Mouse (Mus musculus) limb, embryonic 15.5 days (tissue): Measurements from ENCODE around the gene 4930563M21Rik. TPM values are rescaled to one million over a fixed set of nuclear protein-coding genes. Genes with fewer than 3 reads are reported as not detected.
"Not testable (repeated sequence)": the region's sequence is repeated elsewhere in the genome, so short reads cannot be mapped to it uniquely, and the experiment has no call there.

Source experiments
- ATAC-seq: fragments of 200-750 bp; cut with Nextera tagmentation; 2 replicates; pipeline ENCODE4 v1.8.0; 2017; ENCODE audit warnings: low read depth, moderate TSS enrichment; ENCODE audit not compliant: insufficient number of reproducible peaks, low FRiP score, low TSS enrichment
- H3K27ac ChIP-seq: fragments of 300-500 bp; sonication (generic); 2 replicates; pipeline ENCODE4 v1.5.1; 2015; ENCODE audit warnings: moderate library complexity, mild to moderate bottlenecking, inconsistent platforms
- H3K27me3 ChIP-seq: fragments of 300-500 bp; sonication (generic); 2 replicates; pipeline ENCODE4 v1.6.1; 2015; ENCODE audit warnings: inconsistent platforms
- H3K36me3 ChIP-seq: fragments of 300-500 bp; sonication (generic); 2 replicates; pipeline ENCODE4 v1.6.1; 2015; ENCODE audit warnings: inconsistent platforms
- H3K4me1 ChIP-seq: fragments of 300-500 bp; sonication (generic); 2 replicates; pipeline ENCODE4 v1.6.1; 2015; ENCODE audit warnings: inconsistent platforms
- H3K4me2 ChIP-seq: fragments of 300-500 bp; sonication (generic); 2 replicates; pipeline ENCODE4 v1.6.1; 2015; ENCODE audit warnings: mild to moderate bottlenecking, inconsistent platforms
- H3K4me3 ChIP-seq: fragments of 300-500 bp; sonication (generic); 2 replicates; pipeline ENCODE4 v1.5.1; 2015; ENCODE audit warnings: mild to moderate bottlenecking, inconsistent platforms
- H3K9ac ChIP-seq: fragments of 300-500 bp; sonication (generic); 2 replicates; pipeline ENCODE4 v1.6.1; 2015; ENCODE audit warnings: inconsistent platforms
- H3K9me3 ChIP-seq: fragments of 300-500 bp; sonication (generic); 2 replicates; pipeline ENCODE4 v1.6.1; 2016; ENCODE audit warnings: inconsistent platforms
- WGBS: fragments of 180-500 bp; shearing (Covaris S2); methylation state at CpG from one replicate; pipeline ENCODE4 v1.1.7; 2015; 5-methylcytosine and 5-hydroxymethylcytosine counted together
- polyA plus RNA-seq: library from polyadenylated mRNA; unstranded; fragments of >200 nt; fragmentation: Nextera tagmentation; extraction: Ambion mirVana; gene quantifications from 2 replicates; pipeline ENCODE4 v1.2.1, GENCODE M21; 2015

The 4930563M21Rik gene
- not detected in 2 replicates for polyA plus RNA-seq

DNA sequence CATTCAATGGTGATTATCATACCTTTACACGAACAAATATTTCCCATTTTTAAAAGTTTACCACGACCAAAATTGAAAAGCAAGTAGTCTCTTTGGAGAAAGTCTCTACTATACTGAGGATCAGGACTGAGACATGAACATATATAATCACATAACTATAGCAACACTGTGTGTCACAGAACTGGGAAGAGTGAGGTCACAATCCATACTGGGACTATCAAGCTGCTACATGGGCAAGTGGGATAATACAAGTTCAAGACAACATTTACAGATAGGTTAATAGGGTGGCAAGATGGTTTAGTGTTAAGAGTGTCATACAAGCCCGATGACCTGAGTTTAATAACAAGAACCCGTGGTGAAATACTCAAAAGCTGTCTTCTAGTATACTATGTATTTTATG is at the start of gene 4930563M21Rik:
Gene 4930563M21Rik, minus strand, starts transcription at position 101 of the 400 bp plus-strand sequence.
- Histone ChIP-seq H3K9me3 (no peaks in the 10 kb centered on the region), H3K27ac (no peak within 1 kb of the TSS), H3K27me3 (no peaks in the 10 kb centered on the region), H3K4me1 (no peaks in the 10 kb centered on the region), H3K9ac (no peak within 1 kb of the TSS), H3K36me3 (no peaks in the 10 kb centered on the region), H3K4me2 (no peak within 1 kb of the TSS), H3K4me3 (no peak within 1 kb of the TSS)
- 74% methylated on average over 4 of the region's 4 CpGs for WGBS
- no peak for ATAC-seq

DNA sequence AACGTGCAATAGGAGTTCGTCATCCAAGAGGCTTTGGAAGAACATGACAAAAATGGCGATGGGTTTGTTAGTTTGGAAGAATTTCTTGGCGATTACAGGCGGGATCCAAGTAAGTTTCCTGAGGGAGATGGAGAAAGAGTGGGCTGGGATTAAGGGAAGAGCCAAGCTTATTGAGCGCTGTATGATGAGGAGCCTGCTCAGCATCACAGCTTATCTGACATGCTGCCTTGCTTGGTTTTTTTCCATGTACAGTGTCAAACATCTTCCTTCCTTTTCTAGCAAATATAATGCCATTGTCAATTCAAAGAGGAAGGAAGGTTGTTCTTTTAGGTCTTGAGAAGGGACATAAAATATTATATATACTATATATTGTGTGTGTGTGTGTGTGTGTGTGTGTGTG is 45.8 kb upstream of the 4930563M21Rik start:
- 89% methylated on average over 6 of the region's 6 CpGs for WGBS
- peaks cover 61% of the 10 kb centered on the region for H3K36me3 ChIP-seq
- H3K9me3 ChIP-seq, result no peaks in the 10 kb centered on the region
- H3K4me3 ChIP-seq, result no peak overlapping the region
- H3K27ac ChIP-seq, result no peak overlapping the region
- H3K4me1 ChIP-seq, result no peaks in the 10 kb centered on the region
- no peak for ATAC-seq
- no peak overlapping the region for H3K9ac ChIP-seq
- no peak overlapping the region for H3K4me2 ChIP-seq
- no peaks in the 10 kb centered on the region for H3K27me3 ChIP-seq

DNA sequence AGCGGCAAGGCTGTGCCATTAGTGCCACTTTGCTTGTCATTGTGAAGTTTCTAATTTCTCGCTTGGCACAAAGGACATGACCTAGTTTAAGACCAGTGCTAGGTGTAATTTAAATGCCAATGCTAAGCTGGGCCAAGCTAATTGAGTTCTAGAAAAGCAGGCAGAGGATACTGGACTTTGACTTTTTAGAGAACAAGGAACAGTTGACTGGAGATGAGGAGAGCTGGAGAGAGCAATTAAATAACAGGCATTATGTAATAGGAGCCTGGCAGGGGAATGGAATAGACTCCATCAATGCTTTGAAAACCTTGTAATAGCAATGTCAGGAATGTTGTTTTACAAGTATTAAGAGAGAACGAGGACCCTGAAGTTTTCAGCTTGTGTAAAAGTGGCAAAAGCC is 43.4 kb upstream of the 4930563M21Rik start:
- H3K36me3 ChIP-seq, result peaks cover 43% of the 10 kb centered on the region
- no peaks in the 10 kb centered on the region for H3K27me3 ChIP-seq
- ATAC-seq, result no peak
- H3K9me3 ChIP-seq, result no peaks in the 10 kb centered on the region
- no peak overlapping the region for H3K27ac ChIP-seq
- no peaks in the 10 kb centered on the region for H3K4me1 ChIP-seq
- no peak overlapping the region for H3K4me2 ChIP-seq
- WGBS, result 63% methylated on average over 3 of the region's 3 CpGs
- H3K4me3 ChIP-seq, result no peak overlapping the region
- no peak overlapping the region for H3K9ac ChIP-seq

GRCm38 (mm10) chr9:56042181-56042621 is 31.9 kb upstream of the 4930563M21Rik start:
- no peaks in the 10 kb centered on the region for H3K9me3 ChIP-seq
- H3K4me3 ChIP-seq, result peak overlapping the region; percentile 65
- no peaks in the 10 kb centered on the region for H3K27me3 ChIP-seq
- under 1% methylated on average over 16 of the region's 16 CpGs for WGBS
- peaks cover 12% of the 10 kb centered on the region for H3K36me3 ChIP-seq
- peak overlapping the region; percentile 82 for H3K9ac ChIP-seq
- peak overlapping the region; percentile 96 for H3K27ac ChIP-seq
- ATAC-seq, result peak; percentile 70
- H3K4me1 ChIP-seq, result peaks cover 10% of the 10 kb centered on the region; the same call in 1 of the 2 replicates
- H3K4me2 ChIP-seq, result peak overlapping the region; percentile 55

- peak within 1 kb of the TSS; percentile 55 for H3K4me2 ChIP-seq
- WGBS, result under 1% methylated on average over 47 of the region's 49 CpGs
- H3K9ac ChIP-seq, result peak within 1 kb of the TSS; percentile 82
- H3K27me3 ChIP-seq, result no peaks in the 10 kb centered on the region
- peak within 1 kb of the TSS; percentile 65 for H3K4me3 ChIP-seq
- H3K4me1 ChIP-seq, result peaks cover 10% of the 10 kb centered on the region; the same call in 1 of the 2 replicates
- ATAC-seq, result peak; percentile 100
- peaks cover 12% of the 10 kb centered on the region for H3K36me3 ChIP-seq
- H3K9me3 ChIP-seq, result no peaks in the 10 kb centered on the region
- H3K27ac ChIP-seq, result peak within 1 kb of the TSS; percentile 96
These were observed 31.2 kb upstream of the 4930563M21Rik start, which contains the start of gene Rcn2 for GRCm38 (mm10) chr9:56041372-56042180. TSS of gene Rcn2 (plus strand) at chr9:56041845.

DNA sequence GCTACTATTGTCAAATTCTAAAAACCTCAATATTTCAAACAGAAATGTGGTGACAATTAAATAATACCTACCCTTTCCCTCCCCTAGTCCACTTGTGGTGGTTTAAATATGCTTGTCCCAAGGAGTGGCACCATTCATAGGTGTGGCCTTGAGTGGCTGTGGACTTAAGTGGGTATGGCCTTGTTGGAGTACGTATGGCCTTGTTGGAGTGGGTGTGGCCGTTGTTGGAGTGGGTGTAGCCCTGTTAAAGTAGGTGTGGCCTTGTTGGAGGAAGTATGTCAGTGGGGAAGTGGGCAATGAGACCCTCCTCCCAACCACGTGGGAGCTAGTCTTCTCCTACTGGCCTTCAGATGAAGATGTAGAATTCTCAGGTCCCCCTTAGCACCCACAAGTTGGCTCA is 21.9 kb upstream of the 4930563M21Rik start:
- H3K4me1 ChIP-seq, result no peaks in the 10 kb centered on the region
- no peaks in the 10 kb centered on the region for H3K9me3 ChIP-seq
- no peaks in the 10 kb centered on the region for H3K27me3 ChIP-seq
- no peak overlapping the region for H3K4me3 ChIP-seq
- no peak for ATAC-seq
- no peak overlapping the region for H3K9ac ChIP-seq
- H3K4me2 ChIP-seq, result no peak overlapping the region
- no peak overlapping the region for H3K27ac ChIP-seq
- WGBS, result 61% methylated on average over 3 of the region's 3 CpGs
- no peaks in the 10 kb centered on the region for H3K36me3 ChIP-seq

DNA sequence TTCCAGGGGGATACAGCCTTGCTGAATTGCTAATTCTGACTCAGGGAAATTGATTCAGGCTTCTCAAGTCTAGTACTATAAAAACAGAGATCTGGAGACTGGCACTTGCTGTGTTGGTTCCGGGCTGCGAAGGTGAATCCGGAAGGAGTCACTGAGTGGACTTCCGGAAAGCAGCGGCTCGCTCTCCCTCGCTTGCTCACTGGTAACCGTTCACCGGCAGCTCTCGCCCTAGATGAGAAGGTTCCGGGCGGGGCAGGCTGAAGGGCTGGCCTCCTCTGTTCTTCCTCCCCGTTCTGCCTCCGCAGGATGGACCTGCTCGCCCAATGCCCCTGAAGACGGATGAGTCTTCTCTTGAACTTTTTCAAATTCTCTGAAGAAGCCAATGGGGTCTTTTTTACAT is 16.9 kb upstream of the 4930563M21Rik start:
- Histone ChIP-seq H3K4me3 (no peak overlapping the region), H3K27me3 (no peaks in the 10 kb centered on the region), H3K36me3 (no peaks in the 10 kb centered on the region), H3K4me2 (no peak overlapping the region), H3K4me1 (no peaks in the 10 kb centered on the region), H3K27ac (no peak overlapping the region), H3K9ac (no peak overlapping the region), H3K9me3 (no peaks in the 10 kb centered on the region)
- ATAC-seq, result no peak
- 74% methylated on average over 16 of the region's 16 CpGs for WGBS

- no peaks in the 10 kb centered on the region for H3K27me3 ChIP-seq
- no peak overlapping the region for H3K27ac ChIP-seq
- no peaks in the 10 kb centered on the region for H3K4me1 ChIP-seq
- H3K4me3 ChIP-seq, result no peak overlapping the region
- no peak overlapping the region for H3K4me2 ChIP-seq
- WGBS, result 61% methylated on average over 2 of the region's 2 CpGs
- H3K9ac ChIP-seq, result no peak overlapping the region
- no peaks in the 10 kb centered on the region for H3K36me3 ChIP-seq
- no peak for ATAC-seq
- H3K9me3 ChIP-seq, result no peaks in the 10 kb centered on the region
These were observed 14.4 kb upstream of the 4930563M21Rik start for GRCm38 (mm10) chr9:56024772-56025171.

GRCm38 (mm10) chr9:56004679-56005078 is 5.7 kb downstream of the 4930563M21Rik start:
- not testable (repeated sequence) for H3K27ac ChIP-seq, H3K4me1 ChIP-seq, H3K4me2 ChIP-seq, H3K27me3 ChIP-seq, H3K9me3 ChIP-seq, H3K9ac ChIP-seq, H3K4me3 ChIP-seq, ATAC-seq, H3K36me3 ChIP-seq
- 72% methylated on average over 2 of the region's 2 CpGs for WGBS

DNA sequence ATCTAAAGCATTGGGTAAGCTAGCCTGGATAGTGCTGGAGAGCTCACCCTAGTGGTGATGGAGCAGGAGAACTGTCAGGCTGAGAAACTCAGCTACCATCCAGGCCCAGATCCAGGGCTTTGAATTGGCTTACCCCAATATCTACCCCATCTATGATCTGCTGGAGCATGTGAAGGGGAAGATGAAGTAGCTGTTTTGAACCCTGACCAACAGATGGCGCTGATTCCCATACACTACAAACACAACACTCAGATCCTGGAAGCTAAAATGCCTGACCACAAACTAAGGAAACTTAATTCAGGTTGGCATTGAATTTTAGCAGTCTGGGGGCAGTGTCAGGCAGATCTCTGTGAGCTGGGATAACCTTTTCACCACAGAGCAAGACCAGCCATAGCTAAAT is 63.5 kb downstream of the 4930563M21Rik start:
- Histone ChIP-seq H3K4me3 (no peak overlapping the region), H3K9me3 (no peaks in the 10 kb centered on the region), H3K4me2 (no peak overlapping the region), H3K4me1 (no peaks in the 10 kb centered on the region), H3K27me3 (no peaks in the 10 kb centered on the region), H3K9ac (no peak overlapping the region), H3K36me3 (no peaks in the 10 kb centered on the region), H3K27ac (no peak overlapping the region)
- whole genome bisulfite sequencing, result 25% methylated on average over 1 of the region's 1 CpGs
- no peak for ATAC-seq

GRCm38 (mm10) chr9:55941356-55941755 is 69.0 kb downstream of the 4930563M21Rik start:
- Histone ChIP-seq H3K4me3 (no peak overlapping the region), H3K27me3 (no peaks in the 10 kb centered on the region), H3K9me3 (no peaks in the 10 kb centered on the region), H3K36me3 (no peaks in the 10 kb centered on the region), H3K4me2 (no peak overlapping the region), H3K4me1 (peaks cover 12% of the 10 kb centered on the region), H3K9ac (no peak overlapping the region), H3K27ac (no peak overlapping the region)
- ATAC-seq, result no peak

DNA sequence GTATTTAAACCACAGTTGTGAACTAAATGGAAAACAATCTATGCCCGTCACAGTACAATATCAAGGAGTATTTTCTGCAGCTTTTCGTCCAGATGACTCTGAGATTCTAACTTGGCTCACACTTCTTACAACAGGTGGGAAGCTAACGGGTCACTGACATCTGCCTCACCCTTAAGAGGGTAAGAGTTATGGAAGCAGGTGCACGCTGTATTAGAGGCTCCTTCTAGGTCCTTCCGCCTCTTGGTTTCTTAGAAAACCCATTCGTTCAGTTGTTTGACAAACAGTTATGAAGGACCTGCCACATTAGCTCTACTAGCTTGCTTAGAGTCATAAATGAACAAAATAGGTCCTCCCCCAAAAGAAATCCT is 71.7 kb downstream of the 4930563M21Rik start:
- WGBS, result 41% methylated on average over 6 of the region's 6 CpGs
- Histone ChIP-seq H3K9me3 (no peaks in the 10 kb centered on the region), H3K9ac (peak overlapping the region; percentile 79; the same call in 1 of the 2 replicates), H3K4me1 (peaks cover 12% of the 10 kb centered on the region), H3K36me3 (no peaks in the 10 kb centered on the region), H3K27ac (peak overlapping the region; percentile 80; the same call in 1 of the 2 replicates), H3K4me2 (peak overlapping the region; percentile 61), H3K4me3 (peak overlapping the region; percentile 78), H3K27me3 (no peaks in the 10 kb centered on the region)
- ATAC-seq, result no peak
